Mouse (Mus musculus): ENCODE results near the gene Ctsd. TPM values are rescaled to one million over a fixed set of nuclear protein-coding genes. Genes with fewer than 3 reads are reported as not detected.
A peak's percentile ranks its signal among the peaks of the same experiment; 100 is the strongest.

The Ctsd gene
- polyA plus RNA-seq, 1 experiment from 2014 or later, result 189 TPM

GRCm38 (mm10) chr7:142386621-142387201 lies 1.1 kb downstream of the Ctsd start:
- H3K4me3 ChIP-seq (ENCODE audit: low read depth, low read length), result peak overlapping the region; percentile 68
- H3K36me3 ChIP-seq (ENCODE audit: control insufficient read depth, insufficient read depth, low read length), result no peaks in the 10 kb centered on the region
- WGBS, result 69% methylated on average over 6 of the region's 6 CpGs
- peak overlapping the region; percentile 75 for H3K9ac ChIP-seq (ENCODE audit: low read length)
- H3K27ac ChIP-seq (ENCODE audit: low read depth, low read length), result no peak overlapping the region
- no peaks in the 10 kb centered on the region for H3K9me3 ChIP-seq (ENCODE audit: control insufficient read depth, low read length)
- peak overlapping the region; percentile 87 for H3K4me2 ChIP-seq (ENCODE audit: low read depth)
- no peak for DNase-seq (ENCODE audit: low spot score)
- H3K27me3 ChIP-seq (ENCODE audit: control insufficient read depth, insufficient read depth, low read length), result no peaks in the 10 kb centered on the region
- ATAC-seq (ENCODE audit: insufficient read depth, low FRiP score, low TSS enrichment), result no peak
- peaks cover 8% of the 10 kb centered on the region; the same call in 1 of the 2 replicates for H3K4me1 ChIP-seq (ENCODE audit: control insufficient read depth, insufficient read depth, low read length)

GRCm38 (mm10) chr7:142385742-142386403 lies 2.0 kb downstream of the Ctsd start:
- H3K27me3 ChIP-seq (ENCODE audit: control insufficient read depth, insufficient read depth, low read length), result no peaks in the 10 kb centered on the region
- WGBS, result 83% methylated on average over 3 of the region's 3 CpGs
- peaks cover 8% of the 10 kb centered on the region; the same call in 1 of the 2 replicates for H3K4me1 ChIP-seq (ENCODE audit: control insufficient read depth, insufficient read depth, low read length)
- H3K9me3 ChIP-seq (ENCODE audit: control insufficient read depth, low read length), result no peaks in the 10 kb centered on the region
- no peak overlapping the region; the same call in 1 of the 2 replicates for H3K9ac ChIP-seq (ENCODE audit: low read length)
- DNase-seq (ENCODE audit: low spot score), result no peak
- ATAC-seq (ENCODE audit: insufficient read depth, low FRiP score, low TSS enrichment), result no peak
- H3K27ac ChIP-seq (ENCODE audit: low read depth, low read length), result no peak overlapping the region
- no peak overlapping the region for H3K4me3 ChIP-seq (ENCODE audit: low read depth, low read length)
- peaks cover under 1% of the 10 kb centered on the region for H3K36me3 ChIP-seq (ENCODE audit: control insufficient read depth, insufficient read depth, low read length)
- 0 out of 2 replicates have a peak overlapping the region, but pooled peaks have one; percentile 87 for H3K4me2 ChIP-seq (ENCODE audit: low read depth)

GRCm38 (mm10) chr7:142384306-142384705 lies 3.5 kb downstream of the Ctsd start:
- no peak for ATAC-seq (ENCODE audit: insufficient read depth, low FRiP score, low TSS enrichment)
- Histone ChIP-seq H3K27ac (ENCODE audit: low read depth, low read length) (no peak overlapping the region), H3K36me3 (ENCODE audit: control insufficient read depth, insufficient read depth, low read length) (peaks cover 4% of the 10 kb centered on the region), H3K9me3 (ENCODE audit: control insufficient read depth, low read length) (no peaks in the 10 kb centered on the region), H3K4me1 (ENCODE audit: control insufficient read depth, insufficient read depth, low read length) (peaks cover 8% of the 10 kb centered on the region; the same call in 1 of the 2 replicates), H3K27me3 (ENCODE audit: control insufficient read depth, insufficient read depth, low read length) (no peaks in the 10 kb centered on the region), H3K4me2 (ENCODE audit: low read depth) (no peak overlapping the region), H3K4me3 (ENCODE audit: low read depth, low read length) (no peak overlapping the region), H3K9ac (ENCODE audit: low read length) (no peak overlapping the region)
- WGBS, result 85% methylated on average over 10 of the region's 10 CpGs
- no peak for DNase-seq (ENCODE audit: low spot score)

- H3K36me3 ChIP-seq (ENCODE audit: control insufficient read depth, insufficient read depth, low read length), result peaks cover 8% of the 10 kb centered on the region
Observed at GRCm38 (mm10) chr7:142382567-142382966, 5.3 kb downstream of the Ctsd start, which contains the start of gene Gm49369. Gm49369 (minus strand) TSS chr7:142382667.

GRCm38 (mm10) chr7:142381175-142381574 lies 6.7 kb downstream of the Ctsd start:
- no peak overlapping the region for H3K4me2 ChIP-seq (ENCODE audit: low read depth)
- no peak overlapping the region for H3K27ac ChIP-seq (ENCODE audit: low read depth, low read length)
- WGBS, result 98% methylated on average over 4 of the region's 4 CpGs
- H3K9me3 ChIP-seq (ENCODE audit: control insufficient read depth, low read length), result no peaks in the 10 kb centered on the region
- no peaks in the 10 kb centered on the region for H3K4me1 ChIP-seq (ENCODE audit: control insufficient read depth, insufficient read depth, low read length)
- H3K36me3 ChIP-seq (ENCODE audit: control insufficient read depth, insufficient read depth, low read length), result peaks cover 12% of the 10 kb centered on the region
- H3K9ac ChIP-seq (ENCODE audit: low read length), result no peak overlapping the region
- no peaks in the 10 kb centered on the region for H3K27me3 ChIP-seq (ENCODE audit: control insufficient read depth, insufficient read depth, low read length)
- DNase-seq (ENCODE audit: low spot score), result no peak
- no peak for ATAC-seq (ENCODE audit: insufficient read depth, low FRiP score, low TSS enrichment)
- H3K4me3 ChIP-seq (ENCODE audit: low read depth, low read length), result no peak overlapping the region

More at GRCm38 (mm10) chr7:142382567-142382966, 5.3 kb downstream of the Ctsd start, which contains the start of gene Gm49369:
- Histone ChIP-seq H3K9ac (ENCODE audit: low read length) (no peak within 1 kb of the TSS), H3K27ac (ENCODE audit: low read depth, low read length) (no peak within 1 kb of the TSS), H3K27me3 (ENCODE audit: control insufficient read depth, insufficient read depth, low read length) (no peaks in the 10 kb centered on the region), H3K4me2 (ENCODE audit: low read depth) (no peak within 1 kb of the TSS), H3K4me1 (ENCODE audit: control insufficient read depth, insufficient read depth, low read length) (peaks cover 8% of the 10 kb centered on the region; the same call in 1 of the 2 replicates), H3K4me3 (ENCODE audit: low read depth, low read length) (no peak within 1 kb of the TSS), H3K9me3 (ENCODE audit: control insufficient read depth, low read length) (no peaks in the 10 kb centered on the region)
- 92% methylated on average over 5 of the region's 5 CpGs for WGBS
- ATAC-seq (ENCODE audit: insufficient read depth, low FRiP score, low TSS enrichment) (no peak), DNase-seq (ENCODE audit: low spot score) (no peak)

- Histone ChIP-seq H3K4me2 (ENCODE audit: low read depth) (no peak overlapping the region), H3K27me3 (ENCODE audit: control insufficient read depth, insufficient read depth, low read length) (no peaks in the 10 kb centered on the region), H3K36me3 (ENCODE audit: control insufficient read depth, insufficient read depth, low read length) (peaks cover 12% of the 10 kb centered on the region), H3K9ac (ENCODE audit: low read length) (no peak overlapping the region), H3K27ac (ENCODE audit: low read depth, low read length) (no peak overlapping the region), H3K9me3 (ENCODE audit: control insufficient read depth, low read length) (no peaks in the 10 kb centered on the region), H3K4me3 (ENCODE audit: low read depth, low read length) (no peak overlapping the region), H3K4me1 (ENCODE audit: control insufficient read depth, insufficient read depth, low read length) (no peaks in the 10 kb centered on the region)
- 74% methylated on average over 6 of the region's 6 CpGs for WGBS
- ATAC-seq (ENCODE audit: insufficient read depth, low FRiP score, low TSS enrichment) (no peak), DNase-seq (ENCODE audit: low spot score) (no peak)
Observed at GRCm38 (mm10) chr7:142379186-142379585, 8.7 kb downstream of the Ctsd start.

GRCm38 (mm10) chr7:142377233-142377925 lies 10.5 kb downstream of the Ctsd start:
- peaks cover 12% of the 10 kb centered on the region for H3K36me3 ChIP-seq (ENCODE audit: control insufficient read depth, insufficient read depth, low read length)
- H3K4me3 ChIP-seq (ENCODE audit: low read depth, low read length), result no peak overlapping the region
- H3K27me3 ChIP-seq (ENCODE audit: control insufficient read depth, insufficient read depth, low read length), result peaks cover 7% of the 10 kb centered on the region
- no peaks in the 10 kb centered on the region for H3K9me3 ChIP-seq (ENCODE audit: control insufficient read depth, low read length)
- H3K4me1 ChIP-seq (ENCODE audit: control insufficient read depth, insufficient read depth, low read length), result no peaks in the 10 kb centered on the region
- DNase-seq (ENCODE audit: low spot score) (no peak), ATAC-seq (ENCODE audit: insufficient read depth, low FRiP score, low TSS enrichment) (no peak)
- no peak overlapping the region for H3K27ac ChIP-seq (ENCODE audit: low read depth, low read length)
- H3K4me2 ChIP-seq (ENCODE audit: low read depth), result no peak overlapping the region
- 93% methylated on average over 14 of the region's 14 CpGs for WGBS
- H3K9ac ChIP-seq (ENCODE audit: low read length), result no peak overlapping the region

GRCm38 (mm10) chr7:142376096-142376495 lies 11.7 kb downstream of the Ctsd start:
- no peak for ATAC-seq (ENCODE audit: insufficient read depth, low FRiP score, low TSS enrichment)
- H3K9ac ChIP-seq (ENCODE audit: low read length), result no peak overlapping the region
- H3K4me1 ChIP-seq (ENCODE audit: control insufficient read depth, insufficient read depth, low read length), result no peaks in the 10 kb centered on the region
- H3K27me3 ChIP-seq (ENCODE audit: control insufficient read depth, insufficient read depth, low read length), result peaks cover 20% of the 10 kb centered on the region
- no peaks in the 10 kb centered on the region for H3K9me3 ChIP-seq (ENCODE audit: control insufficient read depth, low read length)
- DNase-seq (ENCODE audit: low spot score), result no peak
- H3K4me3 ChIP-seq (ENCODE audit: low read depth, low read length), result no peak overlapping the region
- H3K27ac ChIP-seq (ENCODE audit: low read depth, low read length), result no peak overlapping the region
- H3K36me3 ChIP-seq (ENCODE audit: control insufficient read depth, insufficient read depth, low read length), result peaks cover 12% of the 10 kb centered on the region
- no peak overlapping the region for H3K4me2 ChIP-seq (ENCODE audit: low read depth)
- 82% methylated on average over 4 of the region's 4 CpGs for WGBS
